Mouse (Mus musculus): ENCODE results near the gene Gm17949. TPM values are rescaled to one million over a fixed set of nuclear protein-coding genes. Genes with fewer than 3 reads are reported as not detected.
A peak's percentile ranks its signal among the peaks of the same experiment; 100 is the strongest.

Gm17949 gene
- polyA plus RNA-seq, 1 experiment from 2014 or later, result 0.22 TPM

DNA sequence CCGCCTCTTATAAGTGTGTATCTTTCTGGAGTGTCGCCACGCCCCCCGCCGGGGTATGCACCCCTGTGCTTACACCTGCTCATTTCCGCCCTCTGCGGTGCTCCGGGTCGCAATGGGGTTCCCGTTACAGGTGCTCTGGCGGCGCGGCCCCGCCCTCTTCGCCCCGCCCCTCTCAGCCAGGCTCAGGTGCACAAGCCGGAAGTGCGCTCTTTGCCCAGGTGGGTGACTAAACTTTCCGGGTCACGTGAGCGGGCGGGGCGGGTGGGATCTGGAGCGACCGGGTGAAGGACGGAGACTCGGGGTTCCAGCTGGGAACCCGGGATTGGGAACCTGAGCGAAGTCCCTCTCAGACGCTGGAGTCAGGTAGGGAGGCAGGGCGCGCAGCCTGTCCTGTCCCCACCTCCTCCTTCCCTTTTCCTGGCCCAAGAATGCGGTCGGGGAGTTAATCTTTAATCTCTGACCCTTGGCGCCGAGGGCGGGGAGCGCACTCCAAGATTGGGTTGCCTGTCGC is 50.8 kb downstream of the Gm17949 start:
- H3K9me3 ChIP-seq (ENCODE audit: control insufficient read depth), result no peaks in the 10 kb centered on the region
- peak overlapping the region; percentile 73 for H3K9ac ChIP-seq (ENCODE audit: low read depth, low read length)
- peaks cover 8% of the 10 kb centered on the region; the same call in 1 of the 2 replicates for H3K27me3 ChIP-seq (replicated peaks; ENCODE audit: control insufficient read depth, insufficient read depth, low read length)
- WGBS, result 1% methylated on average over 38 of the region's 39 CpGs
- peaks cover 19% of the 10 kb centered on the region; the same call in 1 of the 2 replicates for H3K36me3 ChIP-seq (ENCODE audit: control insufficient read depth, insufficient read depth)
- H3K4me2 ChIP-seq (replicated peaks; ENCODE audit: low read depth), result peak overlapping the region; percentile 98
- H3K4me3 ChIP-seq (ENCODE audit: low read depth, low read length), result peak overlapping the region; percentile 63
- peaks cover 12% of the 10 kb centered on the region; the same call in 1 of the 2 replicates for H3K4me1 ChIP-seq (replicated peaks; ENCODE audit: control insufficient read depth, insufficient read depth, low read length)
- 0 out of 2 replicates have a peak, but pooled peaks have one; percentile 12 for TF ChIP-seq CTCF (IDR thresholded peaks at IDR 0.05; ENCODE audit: low read depth)
- peak; percentile 80 for ATAC-seq
- H3K27ac ChIP-seq (ENCODE audit: low read depth, low read length), result peak overlapping the region; percentile 98

DNA sequence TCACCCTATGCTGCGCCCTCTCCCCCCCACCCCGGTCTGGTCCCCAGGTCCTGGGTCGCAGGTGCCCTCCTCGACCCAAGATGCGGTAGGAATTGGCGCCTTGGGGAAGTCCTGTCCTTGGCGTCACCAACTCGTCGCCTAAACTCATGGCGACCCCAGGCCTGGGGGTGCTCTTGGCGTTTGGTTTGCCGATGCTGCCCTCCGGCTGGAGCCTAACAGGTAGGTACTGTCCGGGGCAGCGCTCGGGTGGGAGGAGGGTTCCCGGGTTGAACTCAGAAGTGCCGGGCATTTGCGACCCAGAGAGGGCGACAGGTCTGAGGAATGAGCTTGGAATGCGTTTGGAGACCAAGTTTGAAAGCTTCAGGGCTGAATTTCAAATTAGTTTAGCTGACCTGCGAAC is 51.3 kb downstream of the Gm17949 start:
- H3K27me3 ChIP-seq (replicated peaks; ENCODE audit: control insufficient read depth, insufficient read depth, low read length), result peaks cover 8% of the 10 kb centered on the region; the same call in 1 of the 2 replicates
- no peaks in the 10 kb centered on the region for H3K9me3 ChIP-seq (ENCODE audit: control insufficient read depth)
- peak overlapping the region; percentile 98 for H3K4me2 ChIP-seq (replicated peaks; ENCODE audit: low read depth)
- peaks cover 19% of the 10 kb centered on the region; the same call in 1 of the 2 replicates for H3K36me3 ChIP-seq (ENCODE audit: control insufficient read depth, insufficient read depth)
- peak overlapping the region; percentile 73 for H3K9ac ChIP-seq (ENCODE audit: low read depth, low read length)
- WGBS, result under 1% methylated on average over 22 of the region's 22 CpGs
- ATAC-seq, result no peak
- TF ChIP-seq CTCF (IDR thresholded peaks at IDR 0.05; ENCODE audit: low read depth), result no peak
- peak overlapping the region; percentile 98 for H3K27ac ChIP-seq (ENCODE audit: low read depth, low read length)
- H3K4me3 ChIP-seq (ENCODE audit: low read depth, low read length), result peak overlapping the region; percentile 63
- peaks cover 12% of the 10 kb centered on the region; the same call in 1 of the 2 replicates for H3K4me1 ChIP-seq (replicated peaks; ENCODE audit: control insufficient read depth, insufficient read depth, low read length)

GRCm38 (mm10) chr17:57063031-57063430 is 51.8 kb downstream of the Gm17949 start:
- WGBS, result 5% methylated on average over 8 of the region's 8 CpGs
- peak overlapping the region; percentile 73 for H3K9ac ChIP-seq (ENCODE audit: low read depth, low read length)
- peak overlapping the region; percentile 98; the same call in 1 of the 2 replicates for H3K27ac ChIP-seq (ENCODE audit: low read depth, low read length)
- H3K4me1 ChIP-seq (replicated peaks; ENCODE audit: control insufficient read depth, insufficient read depth, low read length), result peaks cover 12% of the 10 kb centered on the region; the same call in 1 of the 2 replicates
- peaks cover 19% of the 10 kb centered on the region; the same call in 1 of the 2 replicates for H3K36me3 ChIP-seq (ENCODE audit: control insufficient read depth, insufficient read depth)
- no peak for ATAC-seq
- H3K4me3 ChIP-seq (ENCODE audit: low read depth, low read length), result peak overlapping the region; percentile 63
- no peaks in the 10 kb centered on the region for H3K9me3 ChIP-seq (ENCODE audit: control insufficient read depth)
- H3K27me3 ChIP-seq (replicated peaks; ENCODE audit: control insufficient read depth, insufficient read depth, low read length), result peaks cover 8% of the 10 kb centered on the region; the same call in 1 of the 2 replicates
- TF ChIP-seq CTCF (IDR thresholded peaks at IDR 0.05; ENCODE audit: low read depth), result no peak
- peak overlapping the region; percentile 98 for H3K4me2 ChIP-seq (replicated peaks; ENCODE audit: low read depth)

GRCm38 (mm10) chr17:57066908-57067307 is 55.6 kb downstream of the Gm17949 start:
- Histone ChIP-seq H3K9me3 (ENCODE audit: control insufficient read depth) (no peaks in the 10 kb centered on the region), H3K9ac (ENCODE audit: low read depth, low read length) (no peak overlapping the region), H3K4me1 (replicated peaks; ENCODE audit: control insufficient read depth, insufficient read depth, low read length) (0 out of 2 replicates have a peak, but pooled peaks cover 6% of the 10 kb centered on the region), H3K36me3 (ENCODE audit: control insufficient read depth, insufficient read depth) (peaks cover 19% of the 10 kb centered on the region; the same call in 1 of the 2 replicates), H3K27ac (ENCODE audit: low read depth, low read length) (no peak overlapping the region), H3K4me2 (replicated peaks; ENCODE audit: low read depth) (no peak overlapping the region), H3K27me3 (replicated peaks; ENCODE audit: control insufficient read depth, insufficient read depth, low read length) (peaks cover 6% of the 10 kb centered on the region; the same call in 1 of the 2 replicates), H3K4me3 (ENCODE audit: low read depth, low read length) (no peak overlapping the region)
- no peak for TF ChIP-seq CTCF (IDR thresholded peaks at IDR 0.05; ENCODE audit: low read depth)
- WGBS, result 59% methylated on average over 5 of the region's 5 CpGs
- no peak for ATAC-seq

DNA sequence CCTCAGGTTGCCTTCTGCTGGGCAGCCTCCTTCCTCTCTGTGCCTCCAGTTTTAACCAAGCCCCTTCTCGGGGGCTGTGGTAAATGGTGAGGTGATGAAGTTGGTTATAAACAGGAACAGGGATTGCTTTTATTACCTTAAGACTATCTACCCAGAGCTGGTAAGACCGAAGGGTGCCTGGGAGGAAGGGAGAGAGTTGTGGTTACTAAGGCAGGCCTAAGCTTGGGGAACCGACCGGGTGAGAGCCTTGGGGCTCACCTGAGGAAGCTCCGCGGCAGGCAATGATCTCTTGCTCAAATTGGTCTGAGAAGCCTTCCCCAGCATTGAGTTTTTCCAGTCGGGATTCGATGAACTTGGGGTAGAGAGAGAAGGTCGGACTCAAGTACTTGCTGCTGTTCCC is 59.0 kb downstream of the Gm17949 start:
- H3K4me3 ChIP-seq (ENCODE audit: low read depth, low read length), result no peak overlapping the region
- WGBS, result 7% methylated on average over 9 of the region's 9 CpGs
- TF ChIP-seq CTCF (IDR thresholded peaks at IDR 0.05; ENCODE audit: low read depth), result no peak
- peaks cover 12% of the 10 kb centered on the region; the same call in 1 of the 2 replicates for H3K36me3 ChIP-seq (ENCODE audit: control insufficient read depth, insufficient read depth)
- no peak overlapping the region for H3K27ac ChIP-seq (ENCODE audit: low read depth, low read length)
- peak overlapping the region; percentile 22; the same call in 1 of the 2 replicates for H3K4me2 ChIP-seq (replicated peaks; ENCODE audit: low read depth)
- no peak overlapping the region for H3K9ac ChIP-seq (ENCODE audit: low read depth, low read length)
- H3K4me1 ChIP-seq (replicated peaks; ENCODE audit: control insufficient read depth, insufficient read depth, low read length), result no peaks in the 10 kb centered on the region
- H3K27me3 ChIP-seq (replicated peaks; ENCODE audit: control insufficient read depth, insufficient read depth, low read length), result no peaks in the 10 kb centered on the region
- H3K9me3 ChIP-seq (ENCODE audit: control insufficient read depth), result no peaks in the 10 kb centered on the region
- ATAC-seq, result no peak

- Histone ChIP-seq H3K4me1 (replicated peaks; ENCODE audit: control insufficient read depth, insufficient read depth, low read length) (no peaks in the 10 kb centered on the region), H3K27ac (ENCODE audit: low read depth, low read length) (no peak overlapping the region), H3K27me3 (replicated peaks; ENCODE audit: control insufficient read depth, insufficient read depth, low read length) (no peaks in the 10 kb centered on the region), H3K4me2 (replicated peaks; ENCODE audit: low read depth) (peak overlapping the region; percentile 22; the same call in 1 of the 2 replicates), H3K9ac (ENCODE audit: low read depth, low read length) (no peak overlapping the region), H3K36me3 (ENCODE audit: control insufficient read depth, insufficient read depth) (peaks cover 12% of the 10 kb centered on the region; the same call in 1 of the 2 replicates), H3K4me3 (ENCODE audit: low read depth, low read length) (no peak overlapping the region), H3K9me3 (ENCODE audit: control insufficient read depth) (no peaks in the 10 kb centered on the region)
- WGBS, result 7% methylated on average over 11 of the region's 11 CpGs
- TF ChIP-seq CTCF (IDR thresholded peaks at IDR 0.05; ENCODE audit: low read depth), result no peak
- peak; percentile 70 for ATAC-seq
Observed at GRCm38 (mm10) chr17:57070699-57071098, 59.4 kb downstream of the Gm17949 start.

Other genes starting within 250 kb of the Gm17949 start
- gene Dus3l, start 246.7 kb upstream of the Gm17949 start, polyA plus RNA-seq (2015; fragmentation: Nextera tagmentation; extraction: Ambion mirVana), result 16.1 and 16.6 TPM in 2 replicates
- 0.25 and 0.51 TPM in 2 replicates for gene Prr22, start 241.2 kb upstream of the Gm17949 start, polyA plus RNA-seq (2015; fragmentation: Nextera tagmentation; extraction: Ambion mirVana)
- gene Rfx2, start 180.5 kb upstream of the Gm17949 start, polyA plus RNA-seq (2015; fragmentation: Nextera tagmentation; extraction: Ambion mirVana), result 1.4 and 1.6 TPM in 2 replicates
- not detected in 2 replicates for gene Acsbg2, start 137.0 kb upstream of the Gm17949 start, polyA plus RNA-seq (2015; fragmentation: Nextera tagmentation; extraction: Ambion mirVana)
- 0.23 and 0.30 TPM in 2 replicates for gene 1700061G19Rik, start 136.0 kb upstream of the Gm17949 start, polyA plus RNA-seq (2015; fragmentation: Nextera tagmentation; extraction: Ambion mirVana)
- gene Mllt1, start 76.1 kb upstream of the Gm17949 start, polyA plus RNA-seq (2015; fragmentation: Nextera tagmentation; extraction: Ambion mirVana), result 10.5 and 11.9 TPM in 2 replicates
- 0.44 and 0.65 TPM in 2 replicates for gene Acer1, start 29.3 kb upstream of the Gm17949 start, polyA plus RNA-seq (2015; fragmentation: Nextera tagmentation; extraction: Ambion mirVana)
- gene Clpp, start 21.2 kb upstream of the Gm17949 start, polyA plus RNA-seq (2015; fragmentation: Nextera tagmentation; extraction: Ambion mirVana), result 77.5 and 78.0 TPM in 2 replicates
- gene Alkbh7, start 14.1 kb upstream of the Gm17949 start, polyA plus RNA-seq (2015; fragmentation: Nextera tagmentation; extraction: Ambion mirVana), result 25.7 and 28.7 TPM in 2 replicates
- not detected in 2 replicates for gene Pspn, start 11.5 kb upstream of the Gm17949 start, polyA plus RNA-seq (2015; fragmentation: Nextera tagmentation; extraction: Ambion mirVana)
- gene Gtf2f1, start 181 bp upstream of the Gm17949 start, polyA plus RNA-seq (2015; fragmentation: Nextera tagmentation; extraction: Ambion mirVana), result 43.3 and 43.5 TPM in 2 replicates
- 18.8 and 19.9 TPM in 2 replicates for gene Khsrp, start 20.1 kb downstream of the Gm17949 start, polyA plus RNA-seq (2015; fragmentation: Nextera tagmentation; extraction: Ambion mirVana)
- gene Slc25a41, start 30.2 kb downstream of the Gm17949 start, polyA plus RNA-seq (2015; fragmentation: Nextera tagmentation; extraction: Ambion mirVana), result not detected in 2 replicates
- 121 and 130 TPM in 2 replicates for gene Crb3, start 47.6 kb downstream of the Gm17949 start, polyA plus RNA-seq (2015; fragmentation: Nextera tagmentation; extraction: Ambion mirVana)
- gene Slc25a23, start 48.4 kb downstream of the Gm17949 start, polyA plus RNA-seq (2015; fragmentation: Nextera tagmentation; extraction: Ambion mirVana), result 4.8 and 5.1 TPM in 2 replicates
- gene Dennd1c, start 67.0 kb downstream of the Gm17949 start, polyA plus RNA-seq (2015; fragmentation: Nextera tagmentation; extraction: Ambion mirVana), result 5.2 and 5.3 TPM in 2 replicates
- 12.6 and 14.6 TPM in 2 replicates for gene Tubb4a, start 76.3 kb downstream of the Gm17949 start, polyA plus RNA-seq (2015; fragmentation: Nextera tagmentation; extraction: Ambion mirVana)
- 1.2 and 1.6 TPM in 2 replicates for gene Tnfsf9, start 93.9 kb downstream of the Gm17949 start, polyA plus RNA-seq (2015; fragmentation: Nextera tagmentation; extraction: Ambion mirVana)
- not detected in 2 replicates for gene Cd70, start 138.3 kb downstream of the Gm17949 start, polyA plus RNA-seq (2015; fragmentation: Nextera tagmentation; extraction: Ambion mirVana)
- 0.10 and 0.12 TPM in 2 replicates for gene Tnfsf14, start 182.7 kb downstream of the Gm17949 start, polyA plus RNA-seq (2015; fragmentation: Nextera tagmentation; extraction: Ambion mirVana)
- gene C3, start 216.7 kb downstream of the Gm17949 start, polyA plus RNA-seq (2015; fragmentation: Nextera tagmentation; extraction: Ambion mirVana), result 19.5 TPM in 2 replicates
- 14.7 and 16.2 TPM in 2 replicates for gene Gpr108, start 237.0 kb downstream of the Gm17949 start, polyA plus RNA-seq (2015; fragmentation: Nextera tagmentation; extraction: Ambion mirVana)
- 26.3 and 31.6 TPM in 2 replicates for gene Trip10, start 238.0 kb downstream of the Gm17949 start, polyA plus RNA-seq (2015; fragmentation: Nextera tagmentation; extraction: Ambion mirVana)